Mouse (Mus musculus) bone marrow macrophage, adult 2 months (primary cell): ENCODE results near the gene Epha7. TPM values are rescaled to one million over a fixed set of nuclear protein-coding genes. Genes with fewer than 3 reads are reported as not detected.

Experiments
- H3K27ac ChIP-seq: 2 replicates; pipeline ENCODE4 v1.5.1; 2012; ENCODE audit warnings: low read depth, low read length; ENCODE audit not compliant: insufficient read depth
- H3K4me1 ChIP-seq: 2 replicates; pipeline ENCODE4 v1.6.1; 2012; ENCODE audit warnings: low read length; ENCODE audit not compliant: control insufficient read depth, insufficient read depth
- H3K4me3 ChIP-seq: 2 replicates; pipeline ENCODE4 v1.5.1; 2012; ENCODE audit warnings: mild to moderate bottlenecking, low read length, moderate library complexity; ENCODE audit not compliant: insufficient read depth
- CTCF ChIP-seq: IDR thresholded peaks from 2 replicates; pipeline ENCODE4 v1.5.1; 2012; ENCODE audit warnings: low read depth, mild to moderate bottlenecking, low read length, moderate library complexity
- POLR2A ChIP-seq: IDR thresholded peaks from 2 replicates; pipeline ENCODE4 v1.6.1; 2012; ENCODE audit warnings: mild to moderate bottlenecking, low read depth, low read length, borderline replicate concordance
- polyA plus RNA-seq: library from polyadenylated mRNA; stranded (reverse); fragments of >200 nt; gene quantifications from 2 replicates; pipeline ENCODE4 v1.2.4, GENCODE M21; 2012; ENCODE audit not compliant: missing spikeins, insufficient read depth, insufficient read length

The Epha7 gene
- polyA plus RNA-seq, 1 experiment, result 0.13 TPM

GRCm38 (mm10) chr4:28899373-28899772, 86.4 kb downstream of the Epha7 start:
- H3K4me3 ChIP-seq, result no peak overlapping the region
- H3K4me1 ChIP-seq, result no peaks in the 10 kb centered on the region
- no peak for TF ChIP-seq CTCF
- no peak for TF ChIP-seq POLR2A
- H3K27ac ChIP-seq, result no peak overlapping the region

DNA sequence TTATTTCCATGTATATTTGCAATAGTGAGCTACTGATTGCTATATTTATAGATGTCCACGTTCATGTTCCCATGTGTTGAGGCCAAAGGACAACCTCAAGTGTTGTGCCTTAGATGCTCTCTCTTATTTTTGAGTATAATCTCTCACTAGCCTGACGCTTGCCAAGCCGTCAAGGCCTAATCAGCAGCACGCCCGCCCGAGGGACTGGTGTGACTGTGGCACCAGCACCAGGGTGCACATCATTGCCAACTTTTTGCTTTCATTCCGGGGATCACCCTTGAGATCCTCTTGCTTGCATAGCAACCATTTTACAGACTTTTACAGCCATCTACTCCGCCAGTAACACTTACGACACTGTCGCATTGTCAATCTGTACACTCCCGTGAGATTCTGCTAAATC, 86.9 kb downstream of the Epha7 start:
- no peak overlapping the region for H3K4me3 ChIP-seq
- no peak for TF ChIP-seq CTCF
- TF ChIP-seq POLR2A, result no peak
- H3K4me1 ChIP-seq, result no peaks in the 10 kb centered on the region

GRCm38 (mm10) chr4:28901496-28901895, 88.6 kb downstream of the Epha7 start:
- TF ChIP-seq CTCF (no peak), POLR2A (no peak)
- no peak overlapping the region for H3K4me3 ChIP-seq
- no peaks in the 10 kb centered on the region for H3K4me1 ChIP-seq
- H3K27ac ChIP-seq, result no peak overlapping the region

More for the DNA sequence above, 86.9 kb downstream of the Epha7 start:
- H3K27ac ChIP-seq, result no peak overlapping the region

- Histone ChIP-seq H3K4me1 (no peaks in the 10 kb centered on the region), H3K4me3 (no peak overlapping the region)
Observed at GRCm38 (mm10) chr4:28902004-28902704, 89.2 kb downstream of the Epha7 start.

DNA sequence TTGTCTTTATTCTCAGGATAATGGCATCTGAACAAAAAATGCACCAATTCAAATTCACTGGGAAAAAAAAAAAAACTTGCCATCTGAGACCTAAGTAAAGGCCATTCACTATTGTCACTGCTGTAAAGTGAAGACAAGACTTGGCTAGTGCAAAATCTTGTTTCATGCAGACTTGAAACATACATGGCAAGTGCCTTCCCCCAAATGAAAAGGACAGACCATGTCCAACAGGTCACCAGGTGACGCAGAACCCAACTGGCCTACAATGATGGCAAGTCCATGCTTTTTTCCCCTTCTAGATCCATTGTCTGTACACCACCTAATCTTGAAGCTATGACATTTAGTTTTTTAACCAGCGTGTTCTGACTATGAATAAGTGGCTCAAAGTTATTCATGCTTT, 94.1 kb downstream of the Epha7 start:
- H3K4me3 ChIP-seq, result no peak overlapping the region
- TF ChIP-seq CTCF (no peak), POLR2A (no peak)
- no peaks in the 10 kb centered on the region for H3K4me1 ChIP-seq
- no peak overlapping the region for H3K27ac ChIP-seq

More at GRCm38 (mm10) chr4:28902004-28902704, 89.2 kb downstream of the Epha7 start:
- TF ChIP-seq POLR2A (no peak), CTCF (no peak)
- no peak overlapping the region for H3K27ac ChIP-seq

- Histone ChIP-seq H3K4me3 (no peak overlapping the region), H3K4me1 (no peaks in the 10 kb centered on the region), H3K27ac (no peak overlapping the region)
- TF ChIP-seq POLR2A (no peak), CTCF (no peak)
Observed at GRCm38 (mm10) chr4:28910127-28910526, 97.2 kb downstream of the Epha7 start.

- Histone ChIP-seq H3K4me3 (no peak overlapping the region), H3K27ac (no peak overlapping the region), H3K4me1 (no peaks in the 10 kb centered on the region)
- TF ChIP-seq POLR2A, result no peak
- no peak for TF ChIP-seq CTCF
Observed at GRCm38 (mm10) chr4:28912028-28912427, 99.1 kb downstream of the Epha7 start.

GRCm38 (mm10) chr4:28913613-28914012, 100.7 kb downstream of the Epha7 start:
- no peak for TF ChIP-seq CTCF
- TF ChIP-seq POLR2A, result no peak
- Histone ChIP-seq H3K27ac (no peak overlapping the region), H3K4me3 (no peak overlapping the region), H3K4me1 (no peaks in the 10 kb centered on the region)

DNA sequence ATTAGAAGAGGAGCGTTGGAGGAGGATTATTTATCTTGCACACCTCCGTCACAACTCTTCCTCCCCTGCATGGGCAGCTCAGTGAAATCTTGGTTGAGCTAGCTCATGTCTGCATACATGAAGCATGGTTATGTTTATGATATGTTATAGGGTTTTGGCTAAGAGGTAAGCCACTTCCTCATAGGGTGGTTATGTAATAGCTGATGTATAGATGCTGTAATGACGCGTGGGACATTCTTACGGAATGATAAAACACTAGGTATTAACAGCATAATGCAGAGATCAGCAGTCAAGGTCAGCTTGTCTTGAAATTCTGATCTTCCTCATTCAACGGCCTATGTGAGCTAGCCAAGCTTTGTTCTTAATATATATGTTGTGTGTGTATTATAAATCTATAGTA, 107.7 kb downstream of the Epha7 start:
- Histone ChIP-seq H3K27ac (no peak overlapping the region), H3K4me3 (no peak overlapping the region), H3K4me1 (no peaks in the 10 kb centered on the region)
- TF ChIP-seq POLR2A, result no peak
- TF ChIP-seq CTCF, result no peak

DNA sequence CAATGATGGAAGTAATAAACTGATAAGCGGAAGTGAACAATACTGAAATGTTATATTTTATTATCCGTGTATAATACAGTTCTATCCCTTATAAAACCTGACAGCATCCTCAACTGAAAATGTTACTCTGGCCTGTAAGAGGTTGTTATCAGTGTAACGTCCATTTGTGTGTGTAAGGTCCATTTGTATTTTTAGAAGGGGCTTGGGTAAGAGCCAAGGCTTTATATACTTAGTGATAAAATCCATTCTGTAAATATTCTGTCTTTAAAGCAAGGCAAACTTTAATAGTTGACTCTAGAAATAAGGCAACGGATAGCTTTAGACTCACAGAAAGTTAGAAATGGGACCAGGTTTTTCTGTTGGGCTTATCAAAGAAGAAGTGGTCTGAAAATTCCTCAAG, 113.1 kb downstream of the Epha7 start:
- Histone ChIP-seq H3K4me3 (no peak overlapping the region), H3K27ac (no peak overlapping the region), H3K4me1 (no peaks in the 10 kb centered on the region)
- no peak for TF ChIP-seq CTCF
- TF ChIP-seq POLR2A, result no peak

GRCm38 (mm10) chr4:28933431-28933830, 120.5 kb downstream of the Epha7 start:
- H3K27ac ChIP-seq, result no peak overlapping the region
- H3K4me3 ChIP-seq, result no peak overlapping the region
- no peak for TF ChIP-seq POLR2A
- TF ChIP-seq CTCF, result no peak
- H3K4me1 ChIP-seq, result no peaks in the 10 kb centered on the region

- no peak for TF ChIP-seq CTCF
- TF ChIP-seq POLR2A, result no peak
- no peak overlapping the region for H3K27ac ChIP-seq
- no peak overlapping the region for H3K4me3 ChIP-seq
- H3K4me1 ChIP-seq, result no peaks in the 10 kb centered on the region
Observed at GRCm38 (mm10) chr4:28934802-28935201, 121.9 kb downstream of the Epha7 start.
